Mouse (Mus musculus): ENCODE results near the gene Trip4. TPM values are rescaled to one million over a fixed set of nuclear protein-coding genes. Genes with fewer than 3 reads are reported as not detected.

The Trip4 gene
- polyA plus RNA-seq, 1 experiment from 2014 or later: 25.5 TPM

GRCm38 (mm10) chr9:65828511-65828910, 80.1 kb downstream of the Trip4 start:
- H3K27ac ChIP-seq (replicated peaks in 1 of 2; ENCODE audit: control insufficient read depth in 1 of 2, insufficient read depth in 1 of 2, low read depth in 2 of 2, low read length in 2 of 2): peak overlapping the region; percentile 96 to 99
- 7% methylated on average over 3 of the region's 3 CpGs for WGBS
- peak overlapping the region; percentile 97 for H3K9ac ChIP-seq (ENCODE audit: low read length)
- H3K4me2 ChIP-seq (ENCODE audit: low read length): peak overlapping the region; percentile 88
- H3K36me3 ChIP-seq (ENCODE audit: control insufficient read depth, insufficient read depth, low read length): 0 out of 2 replicates have a peak, but pooled peaks cover 3% of the 10 kb centered on the region
- no peaks in the 10 kb centered on the region for H3K27me3 ChIP-seq (ENCODE audit: control insufficient read depth, insufficient read depth, low read length)
- H3K9me3 ChIP-seq (ENCODE audit: control insufficient read depth, low read length): no peaks in the 10 kb centered on the region
- H3K4me3 ChIP-seq (ENCODE audit: control insufficient read depth in 1 of 2, insufficient read depth in 1 of 2, low read depth in 1 of 2, low read length in 2 of 2): peak overlapping the region in 1 of 2 experiments; percentile 90; a peak in 3 of 4 replicates
- H3K4me1 ChIP-seq (ENCODE audit: control insufficient read depth in 2 of 2, insufficient read depth in 2 of 2, low read length in 2 of 2): peaks cover 9 to 50% of the 10 kb centered on the region in 2 experiments
- no peak for ATAC-seq (ENCODE audit: insufficient number of reproducible peaks, insufficient read depth, low FRiP score, low read depth)

- peak overlapping the region; percentile 97 for H3K9ac ChIP-seq (ENCODE audit: low read length)
- peak overlapping the region; percentile 96 to 99 for H3K27ac ChIP-seq (replicated peaks in 1 of 2; ENCODE audit: control insufficient read depth in 1 of 2, insufficient read depth in 1 of 2, low read depth in 2 of 2, low read length in 2 of 2)
- peak; percentile 12; the same call in 1 of the 2 replicates for ATAC-seq (ENCODE audit: insufficient number of reproducible peaks, insufficient read depth, low FRiP score, low read depth)
- H3K4me1 ChIP-seq (ENCODE audit: control insufficient read depth in 2 of 2, insufficient read depth in 2 of 2, low read length in 2 of 2): peaks cover 9 to 54% of the 10 kb centered on the region in 2 experiments
- peak overlapping the region; percentile 88 for H3K4me2 ChIP-seq (ENCODE audit: low read length)
- H3K36me3 ChIP-seq (ENCODE audit: control insufficient read depth, insufficient read depth, low read length): 0 out of 2 replicates have a peak, but pooled peaks cover under 1% of the 10 kb centered on the region
- H3K27me3 ChIP-seq (ENCODE audit: control insufficient read depth, insufficient read depth, low read length): no peaks in the 10 kb centered on the region
- H3K4me3 ChIP-seq (ENCODE audit: control insufficient read depth in 1 of 2, insufficient read depth in 1 of 2, low read depth in 1 of 2, low read length in 2 of 2): peak overlapping the region; percentile 90 to 98
- no peaks in the 10 kb centered on the region for H3K9me3 ChIP-seq (ENCODE audit: control insufficient read depth, low read length)
- 1% methylated on average over 13 of the region's 13 CpGs for WGBS
Observed at GRCm38 (mm10) chr9:65828016-65828403, 80.6 kb downstream of the Trip4 start.

GRCm38 (mm10) chr9:65827344-65828015, 81.1 kb downstream of the Trip4 start, which contains the start of gene Zfp609:
Zfp609 (minus strand) TSS chr9:65827564.
- peak within 1 kb of the TSS; percentile 96 to 99 for H3K27ac ChIP-seq (replicated peaks in 1 of 2; ENCODE audit: control insufficient read depth in 1 of 2, insufficient read depth in 1 of 2, low read depth in 2 of 2, low read length in 2 of 2)
- under 1% methylated on average over 71 of the region's 76 CpGs for WGBS
- H3K9me3 ChIP-seq (ENCODE audit: control insufficient read depth, low read length): no peaks in the 10 kb centered on the region
- H3K9ac ChIP-seq (ENCODE audit: low read length): peak within 1 kb of the TSS; percentile 97
- peak; percentile 89 for ATAC-seq (ENCODE audit: insufficient number of reproducible peaks, insufficient read depth, low FRiP score, low read depth)
- H3K4me3 ChIP-seq (ENCODE audit: control insufficient read depth in 1 of 2, insufficient read depth in 1 of 2, low read depth in 1 of 2, low read length in 2 of 2): peak within 1 kb of the TSS; percentile 90 to 98
- no peaks in the 10 kb centered on the region for H3K36me3 ChIP-seq (ENCODE audit: control insufficient read depth, insufficient read depth, low read length)
- peaks cover 7 to 51% of the 10 kb centered on the region in 2 experiments for H3K4me1 ChIP-seq (ENCODE audit: control insufficient read depth in 2 of 2, insufficient read depth in 2 of 2, low read length in 2 of 2)
- no peaks in the 10 kb centered on the region for H3K27me3 ChIP-seq (ENCODE audit: control insufficient read depth, insufficient read depth, low read length)
- peak within 1 kb of the TSS; percentile 88 for H3K4me2 ChIP-seq (ENCODE audit: low read length)

- 0 out of 2 replicates have a peak, but pooled peaks have one; percentile 39 for ATAC-seq (ENCODE audit: insufficient number of reproducible peaks, insufficient read depth, low FRiP score, low read depth)
- 1% methylated on average over 31 of the region's 31 CpGs for WGBS
- Histone ChIP-seq H3K36me3 (ENCODE audit: control insufficient read depth, insufficient read depth, low read length) (no peaks in the 10 kb centered on the region), H3K27ac (replicated peaks in 1 of 2; ENCODE audit: control insufficient read depth in 1 of 2, insufficient read depth in 1 of 2, low read depth in 2 of 2, low read length in 2 of 2) (peak overlapping the region; percentile 94 to 99), H3K4me2 (ENCODE audit: low read length) (peak overlapping the region; percentile 88), H3K9me3 (ENCODE audit: control insufficient read depth, low read length) (no peaks in the 10 kb centered on the region), H3K4me1 (ENCODE audit: control insufficient read depth in 2 of 2, insufficient read depth in 2 of 2, low read length in 2 of 2) (peaks cover 7 to 44% of the 10 kb centered on the region in 2 experiments), H3K9ac (ENCODE audit: low read length) (peak overlapping the region; percentile 97), H3K4me3 (ENCODE audit: control insufficient read depth in 1 of 2, insufficient read depth in 1 of 2, low read depth in 1 of 2, low read length in 2 of 2) (peak overlapping the region; percentile 90 to 98), H3K27me3 (ENCODE audit: control insufficient read depth, insufficient read depth, low read length) (no peaks in the 10 kb centered on the region)
Observed at GRCm38 (mm10) chr9:65826588-65827343, 81.8 kb downstream of the Trip4 start.

GRCm38 (mm10) chr9:65826226-65826587, 82.4 kb downstream of the Trip4 start:
- WGBS: under 1% methylated on average over 4 of the region's 4 CpGs
- Histone ChIP-seq H3K4me3 (ENCODE audit: control insufficient read depth in 1 of 2, insufficient read depth in 1 of 2, low read depth in 1 of 2, low read length in 2 of 2) (peak overlapping the region; percentile 90 to 98), H3K4me1 (ENCODE audit: control insufficient read depth in 2 of 2, insufficient read depth in 2 of 2, low read length in 2 of 2) (peaks cover 6 to 47% of the 10 kb centered on the region in 2 experiments), H3K27ac (replicated peaks in 1 of 2; ENCODE audit: control insufficient read depth in 1 of 2, insufficient read depth in 1 of 2, low read depth in 2 of 2, low read length in 2 of 2) (peak overlapping the region; percentile 94 to 99), H3K36me3 (ENCODE audit: control insufficient read depth, insufficient read depth, low read length) (no peaks in the 10 kb centered on the region), H3K27me3 (ENCODE audit: control insufficient read depth, insufficient read depth, low read length) (no peaks in the 10 kb centered on the region), H3K9ac (ENCODE audit: low read length) (peak overlapping the region; percentile 97), H3K9me3 (ENCODE audit: control insufficient read depth, low read length) (no peaks in the 10 kb centered on the region), H3K4me2 (ENCODE audit: low read length) (peak overlapping the region; percentile 88)
- ATAC-seq (ENCODE audit: insufficient number of reproducible peaks, insufficient read depth, low FRiP score, low read depth): no peak

- no peaks in the 10 kb centered on the region for H3K36me3 ChIP-seq (ENCODE audit: control insufficient read depth, insufficient read depth, low read length)
- 21% methylated on average over 10 of the region's 10 CpGs for WGBS
- peak overlapping the region in 1 of 2 experiments; percentile 8; a peak in 3 of 4 replicates for H3K4me3 ChIP-seq (ENCODE audit: control insufficient read depth in 1 of 2, insufficient read depth in 1 of 2, low read depth in 1 of 2, low read length in 2 of 2)
- no peaks in the 10 kb centered on the region for H3K27me3 ChIP-seq (ENCODE audit: control insufficient read depth, insufficient read depth, low read length)
- peak overlapping the region; percentile 56 to 61 for H3K27ac ChIP-seq (replicated peaks in 1 of 2; ENCODE audit: control insufficient read depth in 1 of 2, insufficient read depth in 1 of 2, low read depth in 2 of 2, low read length in 2 of 2)
- H3K9me3 ChIP-seq (ENCODE audit: control insufficient read depth, low read length): no peaks in the 10 kb centered on the region
- no peak for ATAC-seq (ENCODE audit: insufficient number of reproducible peaks, insufficient read depth, low FRiP score, low read depth)
- H3K4me1 ChIP-seq (ENCODE audit: control insufficient read depth in 2 of 2, insufficient read depth in 2 of 2, low read length in 2 of 2): peaks cover 5 to 52% of the 10 kb centered on the region in 2 experiments
- H3K4me2 ChIP-seq (ENCODE audit: low read length): peak overlapping the region; percentile 60
- peak overlapping the region; percentile 31; the same call in 1 of the 2 replicates for H3K9ac ChIP-seq (ENCODE audit: low read length)
Observed at GRCm38 (mm10) chr9:65823716-65824462, 84.7 kb downstream of the Trip4 start.

- peaks cover 5 to 59% of the 10 kb centered on the region in 2 experiments for H3K4me1 ChIP-seq (ENCODE audit: control insufficient read depth in 2 of 2, insufficient read depth in 2 of 2, low read length in 2 of 2)
- H3K4me2 ChIP-seq (ENCODE audit: low read length): no peak overlapping the region
- no peaks in the 10 kb centered on the region for H3K27me3 ChIP-seq (ENCODE audit: control insufficient read depth, insufficient read depth, low read length)
- no peak overlapping the region for H3K4me3 ChIP-seq (ENCODE audit: control insufficient read depth in 1 of 2, insufficient read depth in 1 of 2, low read depth in 1 of 2, low read length in 2 of 2)
- H3K9ac ChIP-seq (ENCODE audit: low read length): no peak overlapping the region
- no peak overlapping the region for H3K27ac ChIP-seq (replicated peaks in 1 of 2; ENCODE audit: control insufficient read depth in 1 of 2, insufficient read depth in 1 of 2, low read depth in 2 of 2, low read length in 2 of 2)
- H3K9me3 ChIP-seq (ENCODE audit: control insufficient read depth, low read length): no peaks in the 10 kb centered on the region
- no peak for ATAC-seq (ENCODE audit: insufficient number of reproducible peaks, insufficient read depth, low FRiP score, low read depth)
- no peaks in the 10 kb centered on the region for H3K36me3 ChIP-seq (ENCODE audit: control insufficient read depth, insufficient read depth, low read length)
- 74% methylated on average over 4 of the region's 4 CpGs for WGBS
Observed at GRCm38 (mm10) chr9:65822011-65822410, 86.6 kb downstream of the Trip4 start.
